In the genomic region with DNA sequence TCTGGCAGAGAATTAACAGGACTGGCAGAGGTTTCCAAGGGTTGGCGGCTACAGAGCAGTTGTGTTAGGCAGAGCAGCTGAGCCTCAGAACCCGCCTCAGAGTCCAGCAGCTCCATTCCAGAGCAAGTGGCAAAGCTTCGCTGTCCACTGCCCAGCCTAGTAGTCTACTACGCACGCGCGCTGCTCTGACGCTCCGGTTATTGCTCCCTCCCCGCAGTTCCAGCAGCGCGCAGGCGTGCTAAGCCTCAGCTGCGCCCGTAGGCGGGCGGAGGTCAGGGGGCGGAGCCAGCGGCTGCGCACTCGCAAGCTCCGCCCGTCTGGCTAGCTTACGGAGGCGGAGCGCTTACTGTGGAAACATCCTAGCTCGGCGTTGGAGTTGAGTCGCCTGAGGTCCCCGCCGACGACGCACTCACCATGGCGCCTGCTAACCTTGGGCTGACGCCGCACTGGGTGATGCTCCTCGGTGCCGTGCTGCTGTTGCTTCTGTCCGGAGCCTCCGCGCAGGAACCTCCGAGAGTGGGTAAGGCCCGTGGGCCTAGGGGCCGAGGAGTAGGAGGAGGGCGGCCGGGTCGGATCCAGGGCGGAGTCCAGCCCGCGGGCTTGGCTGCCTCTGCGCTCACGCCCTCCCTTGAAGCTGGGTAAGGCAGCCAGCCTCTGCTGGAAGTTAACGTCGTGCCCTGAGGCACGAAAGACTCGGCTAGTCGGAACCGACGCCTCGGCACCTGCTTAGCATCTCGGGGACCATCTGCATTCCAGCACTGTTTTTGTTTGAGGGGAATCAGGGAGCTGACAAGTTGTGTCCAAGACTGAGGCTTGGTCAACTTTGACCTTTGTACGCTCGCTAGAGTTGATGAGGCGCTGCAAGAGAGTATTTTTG, we compare ENCODE assay signal across 8 mouse cellular contexts. TPM values are rescaled to one million over a fixed set of nuclear protein-coding genes. Genes with fewer than 3 reads are reported as not detected.
DNase-seq lines count a peak whose midpoint lies in the region; ATAC-seq lines count a peak whose summit lies in the region.

A gene (plus strand): TSS at position 313 of the 877 bp plus-strand sequence.

- peaks cover 27% of the 10 kb centered on the region for H3K4me1 ChIP-seq in hindbrain, embryonic 15.5 days (replicated peaks)

- under 1% methylated on average over 64 of the region's 64 CpGs for WGBS in hindbrain, embryonic 15.5 days

- H3K4me2 ChIP-seq in hindbrain, embryonic 15.5 days = peak within 1 kb of the TSS; percentile 70

- ATAC-seq in hindbrain, embryonic 15.5 days (ENCODE audit: low FRiP score, low read depth) = peak; percentile 98

- H3K9ac ChIP-seq in hindbrain, embryonic 15.5 days = peak within 1 kb of the TSS; percentile 82

- H3K27me3 ChIP-seq in hindbrain, embryonic 15.5 days = no peaks in the 10 kb centered on the region

- H3K27ac ChIP-seq in hindbrain, embryonic 15.5 days (replicated peaks) = peak within 1 kb of the TSS; percentile 89

- DNase-seq in T-cell, adult 2 months (ENCODE audit: low spot score) = peak; percentile 97
- peak; percentile 92 to 96 for DNase-seq in cerebellum, postnatal 36 days
- peak; percentile 93 to 95 for DNase-seq in frontal cortex, postnatal 36 days (ENCODE audit: low spot score in 2 of 2)
- DNase-seq in left cerebral cortex, adult 11 months (ENCODE audit: low spot score) = peak; percentile 93
- DNase-seq in lung, postnatal 4 days = peak; percentile 97 to 98
- peak; percentile 96 for DNase-seq in retina, postnatal 7 days (ENCODE audit: low read depth, low spot score)
- DNase-seq in urinary bladder, adult 2 months (ENCODE audit: low spot score) = peak; percentile 84

- peak within 1 kb of the TSS; percentile 77 for H3K4me3 ChIP-seq in hindbrain, embryonic 15.5 days

- no peaks in the 10 kb centered on the region for H3K36me3 ChIP-seq in hindbrain, embryonic 15.5 days

- H3K9me3 ChIP-seq in hindbrain, embryonic 15.5 days = no peaks in the 10 kb centered on the region

RNA-seq across cellular contexts. Expression of the gene that starts here (rescaled TPM):
- 75.2 and 81.7 TPM in 2 replicates for polyA plus RNA-seq in hindbrain, embryonic 15.5 days (2015; fragmentation: Nextera tagmentation; extraction: Ambion mirVana)
- 457 and 472 TPM in 2 replicates for polyA plus RNA-seq in urinary bladder, adult 2 months (2012; rRNA removed)

Comparison
In these comparisons a context has a peak if more than half of its experiments do, and no peak if none do; other contexts are left out.
1. Peak in every context shown above with its lines: DNase-seq, ATAC-seq, H3K4me3 ChIP-seq and H3K27ac ChIP-seq.